Mouse (Mus musculus): ENCODE measurements around the gene Lrfn1. TPM values are rescaled to one million over a fixed set of nuclear protein-coding genes. Genes with fewer than 3 reads are reported as not detected.

Gene Lrfn1
- polyA plus RNA-seq, 2 experiments: 0.41 TPM; not detected in 1

- Histone ChIP-seq H3K27ac (no peak overlapping the region), H3K36me3 (replicated peaks; ENCODE audit: control insufficient read depth, insufficient read depth, low read depth) (no peaks in the 10 kb centered on the region), H3K4me1 (replicated peaks; ENCODE audit: control insufficient read depth in 2 of 2, insufficient read depth in 2 of 2, low read length in 1 of 2) (no peaks in the 10 kb centered on the region), H3K9me3 (ENCODE audit: control insufficient read depth, low read length) (no peaks in the 10 kb centered on the region), H3K4me3 (ENCODE audit: insufficient read depth in 1 of 2, low read depth in 2 of 2, low read length in 2 of 2) (no peak overlapping the region), H3K27me3 (ENCODE audit: control insufficient read depth, insufficient read depth, low read length) (no peaks in the 10 kb centered on the region), H3K9ac (replicated peaks) (no peak overlapping the region), H3K4me2 (ENCODE audit: low read depth) (no peak overlapping the region)
- TF ChIP-seq CTCF (IDR thresholded peaks at IDR 0.05; ENCODE audit: low read depth): no peak
- TF ChIP-seq EP300 (IDR thresholded peaks at IDR 0.05; ENCODE audit: low read depth): no peak
- ATAC-seq (ENCODE audit: insufficient read depth) (no peak), DNase-seq (ENCODE audit: low read depth in 3 of 3, low spot score in 3 of 3) (no peak)
- WGBS (ENCODE audit: insufficient replicate concordance): 69% methylated on average over 5 of the region's 5 CpGs
Observed at GRCm38 (mm10) chr7:28477363-28477762, 25.6 kb downstream of the Lrfn1 start.

DNA sequence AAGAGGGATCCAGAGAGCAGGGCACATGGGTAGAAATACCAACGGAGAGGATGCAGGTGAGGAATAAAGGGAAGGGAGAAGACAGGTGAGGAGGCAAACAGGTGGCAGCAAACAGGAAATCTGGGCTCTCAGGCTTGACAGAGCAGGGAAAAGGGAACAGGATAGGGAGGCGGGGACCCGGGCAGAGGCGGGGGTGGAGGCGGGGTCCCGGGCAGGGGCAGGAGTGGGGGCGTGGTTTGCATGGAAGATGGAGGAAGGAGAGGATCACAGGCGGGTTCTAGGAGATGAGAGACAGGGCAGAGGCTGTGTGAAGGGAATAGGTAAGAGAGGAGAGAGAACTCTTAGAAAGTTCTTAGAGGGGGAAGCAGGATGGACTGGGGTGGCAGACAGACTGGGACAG is 27.1 kb downstream of the Lrfn1 start:
- ATAC-seq (ENCODE audit: insufficient read depth) (no peak), DNase-seq (ENCODE audit: low read depth in 3 of 3, low spot score in 3 of 3) (no peak)
- no peak overlapping the region for H3K27ac ChIP-seq
- WGBS (ENCODE audit: insufficient replicate concordance): 6% methylated on average over 8 of the region's 8 CpGs
- H3K4me2 ChIP-seq (ENCODE audit: low read depth): no peak overlapping the region
- no peaks in the 10 kb centered on the region for H3K9me3 ChIP-seq (ENCODE audit: control insufficient read depth, low read length)
- no peak overlapping the region for H3K9ac ChIP-seq (replicated peaks)
- no peaks in the 10 kb centered on the region for H3K4me1 ChIP-seq (replicated peaks; ENCODE audit: control insufficient read depth in 2 of 2, insufficient read depth in 2 of 2, low read length in 1 of 2)
- TF ChIP-seq CTCF (IDR thresholded peaks at IDR 0.05; ENCODE audit: low read depth): no peak
- no peak for TF ChIP-seq EP300 (IDR thresholded peaks at IDR 0.05; ENCODE audit: low read depth)
- no peaks in the 10 kb centered on the region for H3K36me3 ChIP-seq (replicated peaks; ENCODE audit: control insufficient read depth, insufficient read depth, low read depth)
- H3K4me3 ChIP-seq (ENCODE audit: insufficient read depth in 1 of 2, low read depth in 2 of 2, low read length in 2 of 2): no peak overlapping the region
- H3K27me3 ChIP-seq (ENCODE audit: control insufficient read depth, insufficient read depth, low read length): no peaks in the 10 kb centered on the region

- DNase-seq (ENCODE audit: low read depth in 3 of 3, low spot score in 3 of 3) (no peak), ATAC-seq (ENCODE audit: insufficient read depth) (no peak)
- Histone ChIP-seq H3K9ac (replicated peaks) (no peak overlapping the region), H3K27me3 (ENCODE audit: control insufficient read depth, insufficient read depth, low read length) (peaks cover 1% of the 10 kb centered on the region; the same call in 1 of the 2 replicates), H3K27ac (no peak overlapping the region), H3K4me2 (ENCODE audit: low read depth) (no peak overlapping the region), H3K4me3 (ENCODE audit: insufficient read depth in 1 of 2, low read depth in 2 of 2, low read length in 2 of 2) (no peak overlapping the region), H3K36me3 (replicated peaks; ENCODE audit: control insufficient read depth, insufficient read depth, low read depth) (no peaks in the 10 kb centered on the region), H3K9me3 (ENCODE audit: control insufficient read depth, low read length) (no peaks in the 10 kb centered on the region), H3K4me1 (replicated peaks; ENCODE audit: control insufficient read depth in 2 of 2, insufficient read depth in 2 of 2, low read length in 1 of 2) (no peaks in the 10 kb centered on the region; a peak in 1 of 4 replicates)
- TF ChIP-seq EP300 (IDR thresholded peaks at IDR 0.05; ENCODE audit: low read depth): no peak
- no peak for TF ChIP-seq CTCF (IDR thresholded peaks at IDR 0.05; ENCODE audit: low read depth)
- WGBS (ENCODE audit: insufficient replicate concordance): 74% methylated on average over 11 of the region's 11 CpGs
Observed at GRCm38 (mm10) chr7:28482854-28483253, 31.1 kb downstream of the Lrfn1 start.

DNA sequence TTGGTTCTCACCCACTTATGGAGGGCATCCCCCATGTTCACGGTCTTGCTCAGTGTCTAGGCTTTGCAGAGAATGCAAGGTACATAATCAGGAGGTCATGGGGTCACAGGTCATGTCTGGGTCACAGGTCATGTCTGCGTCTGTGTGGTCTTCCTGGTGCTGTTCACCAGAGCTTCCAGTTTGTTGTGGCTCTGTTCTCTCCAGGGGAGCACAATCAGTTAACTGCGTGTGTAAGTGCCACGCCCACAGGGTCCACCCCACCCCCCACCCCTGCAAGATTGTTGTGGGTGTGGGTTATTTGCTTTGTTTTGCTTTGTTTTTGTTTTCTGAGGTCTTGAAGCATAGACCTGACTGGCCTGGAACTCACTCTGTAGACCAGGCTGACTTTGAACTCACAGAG is 32.4 kb downstream of the Lrfn1 start:
- H3K36me3 ChIP-seq (replicated peaks; ENCODE audit: control insufficient read depth, insufficient read depth, low read depth): no peaks in the 10 kb centered on the region
- H3K4me3 ChIP-seq (ENCODE audit: insufficient read depth in 1 of 2, low read depth in 2 of 2, low read length in 2 of 2): no peak overlapping the region
- 32% methylated on average over 4 of the region's 4 CpGs for WGBS (ENCODE audit: insufficient replicate concordance)
- no peaks in the 10 kb centered on the region for H3K9me3 ChIP-seq (ENCODE audit: control insufficient read depth, low read length)
- TF ChIP-seq EP300 (IDR thresholded peaks at IDR 0.05; ENCODE audit: low read depth) (no peak), CTCF (IDR thresholded peaks at IDR 0.05; ENCODE audit: low read depth) (no peak)
- H3K4me2 ChIP-seq (ENCODE audit: low read depth): no peak overlapping the region
- H3K27ac ChIP-seq: no peak overlapping the region
- DNase-seq (ENCODE audit: low read depth in 3 of 3, low spot score in 3 of 3) (no peak), ATAC-seq (ENCODE audit: insufficient read depth) (no peak)
- H3K4me1 ChIP-seq (replicated peaks; ENCODE audit: control insufficient read depth in 2 of 2, insufficient read depth in 2 of 2, low read length in 1 of 2): no peaks in the 10 kb centered on the region; a peak in 1 of 4 replicates
- peaks cover 5% of the 10 kb centered on the region; the same call in 1 of the 2 replicates for H3K27me3 ChIP-seq (ENCODE audit: control insufficient read depth, insufficient read depth, low read length)
- no peak overlapping the region for H3K9ac ChIP-seq (replicated peaks)

DNA sequence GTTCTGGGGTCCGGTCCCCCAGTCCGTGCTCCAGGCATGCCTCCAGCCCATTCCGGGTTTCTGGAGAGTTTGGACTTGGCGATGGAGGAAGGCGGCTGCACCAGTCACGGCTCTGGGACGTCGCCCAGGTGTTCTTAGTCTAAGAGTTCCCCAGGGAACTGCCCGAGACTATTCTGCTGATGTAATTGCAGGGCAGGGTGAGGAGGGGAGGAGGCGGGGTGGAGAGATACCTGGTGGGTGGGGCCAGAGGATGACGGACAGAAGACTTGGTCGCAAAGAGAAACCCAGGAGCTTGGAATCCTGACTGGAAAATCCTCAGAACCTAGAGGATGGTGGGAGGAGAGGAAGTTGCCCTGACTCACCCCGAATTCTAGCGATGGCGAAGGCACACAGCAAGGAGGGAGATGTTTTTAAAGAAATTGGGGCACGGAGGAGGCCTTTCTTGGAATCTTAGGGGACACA is 36.3 kb downstream of the Lrfn1 start:
- Histone ChIP-seq H3K36me3 (replicated peaks; ENCODE audit: control insufficient read depth, insufficient read depth, low read depth) (no peaks in the 10 kb centered on the region), H3K9ac (replicated peaks) (no peak overlapping the region), H3K27ac (no peak overlapping the region), H3K4me1 (replicated peaks; ENCODE audit: control insufficient read depth in 2 of 2, insufficient read depth in 2 of 2, low read length in 1 of 2) (no peaks in the 10 kb centered on the region; a peak in 1 of 4 replicates), H3K4me3 (ENCODE audit: insufficient read depth in 1 of 2, low read depth in 2 of 2, low read length in 2 of 2) (no peak overlapping the region), H3K9me3 (ENCODE audit: control insufficient read depth, low read length) (no peaks in the 10 kb centered on the region), H3K27me3 (ENCODE audit: control insufficient read depth, insufficient read depth, low read length) (peaks cover 5% of the 10 kb centered on the region; the same call in 1 of the 2 replicates), H3K4me2 (ENCODE audit: low read depth) (peak overlapping the region; percentile 1; the same call in 1 of the 2 replicates)
- ATAC-seq (ENCODE audit: insufficient read depth) (no peak), DNase-seq (ENCODE audit: low read depth in 3 of 3, low spot score in 3 of 3) (no peak)
- TF ChIP-seq EP300 (IDR thresholded peaks at IDR 0.05; ENCODE audit: low read depth) (no peak), CTCF (IDR thresholded peaks at IDR 0.05; ENCODE audit: low read depth) (no peak)
- WGBS (ENCODE audit: insufficient replicate concordance): 10% methylated on average over 16 of the region's 16 CpGs
